Mouse (Mus musculus): ENCODE measurements at regions not wholly inside any gene's neighbourhood (a gene's known extent, or its start where the extent isn't known, plus 50 kb on each side); places are given as distances from the start of the nearest gene placed in this dataset.

DNA sequence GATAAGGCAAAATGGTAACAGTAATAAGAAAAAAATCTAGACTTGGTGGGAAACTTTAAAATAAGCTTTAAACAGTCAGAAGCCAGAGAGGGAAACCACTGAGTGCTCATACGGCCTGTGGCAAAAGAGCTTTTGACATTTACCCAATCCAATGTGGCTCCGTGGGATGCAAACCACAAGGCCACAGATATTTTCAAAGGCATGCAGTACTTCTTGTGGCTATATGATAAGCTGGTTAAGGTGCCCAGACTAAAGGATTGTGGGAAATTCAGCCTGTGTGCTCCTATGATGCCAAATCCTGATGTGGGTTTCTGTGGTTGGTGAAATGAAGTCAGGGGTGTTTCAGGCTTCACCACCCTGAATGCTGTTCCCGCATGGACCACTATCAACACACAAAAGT is 355.8 kb downstream of the Sorl1 start:
- DNase-seq (ENCODE audit: inconsistent ontology term), result no peak

DNA sequence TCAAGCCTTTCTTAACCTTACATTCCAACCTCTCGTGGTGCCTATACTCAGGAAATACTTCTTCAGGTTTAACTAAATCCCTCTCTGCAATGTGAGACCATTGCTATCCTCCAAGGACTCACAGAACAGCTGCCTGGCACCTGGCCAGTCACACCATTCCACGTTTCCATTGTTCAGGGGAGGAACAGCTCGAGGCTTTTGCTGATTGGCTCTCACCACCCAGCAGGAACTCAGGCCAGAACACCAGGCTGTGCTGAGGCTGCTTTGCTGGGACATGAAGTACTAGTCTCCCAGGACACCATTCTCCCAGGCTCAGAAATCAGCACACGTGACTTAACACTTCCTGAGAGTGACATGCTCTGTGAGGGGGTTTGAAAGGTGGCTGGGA is 357.6 kb downstream of the Sorl1 start:
- no peak for DNase-seq (ENCODE audit: inconsistent ontology term)

DNA sequence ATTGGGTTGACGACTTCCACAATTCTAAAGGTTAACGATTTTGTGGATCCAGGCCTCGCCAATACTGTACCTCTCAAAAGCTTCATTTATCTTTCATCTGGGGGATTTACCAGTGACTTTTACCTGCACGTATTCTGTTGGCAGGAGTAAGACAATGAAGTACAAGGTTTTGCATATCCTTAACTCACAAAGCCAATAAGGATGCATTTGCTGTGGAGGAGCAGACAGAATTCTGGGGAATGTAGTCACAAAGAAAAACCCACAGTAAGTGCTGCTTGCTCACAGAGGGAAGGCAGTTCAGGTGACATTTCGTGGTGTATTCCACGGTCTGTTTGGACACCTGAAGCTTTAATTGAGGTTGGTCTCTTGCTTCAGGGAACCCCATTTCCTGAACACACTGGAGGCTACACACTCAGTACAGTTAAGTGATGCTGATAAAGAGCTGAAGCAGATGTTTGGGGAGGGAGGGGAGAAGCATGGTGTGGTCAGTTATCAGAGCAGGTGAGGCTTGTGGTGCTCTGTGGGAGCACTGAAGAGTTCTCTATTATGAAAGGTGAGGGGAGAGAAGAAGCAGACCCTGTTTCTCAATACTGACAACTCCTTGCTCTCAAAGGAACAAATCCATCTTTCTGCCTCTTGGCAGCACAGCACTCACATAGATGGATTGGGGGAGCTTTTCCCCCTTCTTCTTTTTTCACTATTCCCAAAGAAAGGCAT is 358.1 kb downstream of the Sorl1 start:
- no peak for DNase-seq (ENCODE audit: inconsistent ontology term)

DNA sequence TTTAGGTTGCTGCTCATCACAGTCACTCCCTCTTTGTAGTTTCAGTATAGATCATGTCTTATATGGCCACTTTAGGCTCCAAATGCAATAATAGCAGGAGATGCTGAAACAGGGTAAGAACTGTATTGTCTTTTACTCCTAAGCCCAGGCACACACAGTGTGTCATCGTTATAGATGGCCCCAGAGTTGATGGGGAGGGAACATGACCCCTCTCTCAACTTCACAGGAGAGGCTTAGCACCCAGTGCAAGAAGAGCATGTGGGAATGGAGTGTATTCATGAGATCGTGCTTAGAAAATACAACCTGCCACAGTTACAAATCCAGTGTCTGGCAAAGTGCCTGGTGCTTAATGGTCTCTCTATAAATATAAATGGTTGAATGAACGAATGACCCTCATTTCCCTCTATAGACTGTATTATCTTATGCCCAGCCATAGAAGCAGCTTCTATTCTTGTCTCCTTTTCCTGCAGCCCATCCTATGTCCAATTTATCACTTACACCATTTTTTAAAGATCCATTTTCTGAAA is 363.0 kb downstream of the Sorl1 start:
- DNase-seq (ENCODE audit: inconsistent ontology term), result no peak

DNA sequence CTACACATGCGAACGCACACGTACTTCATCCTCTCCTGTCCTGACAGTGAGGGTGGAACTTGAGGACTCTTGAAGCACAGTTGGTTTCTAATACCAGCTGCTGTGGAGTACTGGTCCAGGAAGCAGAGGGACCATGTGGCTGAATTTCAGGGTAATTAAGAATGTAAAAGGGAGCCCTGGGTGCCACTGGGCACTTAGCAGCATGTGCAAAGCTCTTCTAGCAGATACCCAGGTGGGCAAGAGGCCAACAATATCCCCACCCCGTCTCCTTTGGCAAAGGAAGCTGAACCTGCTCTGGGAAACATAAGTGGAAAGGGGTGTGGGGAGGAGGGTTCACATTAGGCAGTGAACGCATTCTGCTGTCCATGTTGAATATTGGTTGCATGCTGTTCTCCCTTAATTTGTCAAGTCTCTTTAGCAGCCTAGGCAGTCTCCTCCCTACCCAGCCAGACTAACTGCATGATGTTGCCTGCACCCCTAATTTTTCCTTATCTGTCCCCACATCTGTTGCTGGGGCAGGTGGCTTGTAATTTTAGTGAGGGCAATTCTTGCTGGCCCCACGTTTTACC is 369.6 kb downstream of the Sorl1 start:
- no peak for DNase-seq (ENCODE audit: inconsistent ontology term)

DNA sequence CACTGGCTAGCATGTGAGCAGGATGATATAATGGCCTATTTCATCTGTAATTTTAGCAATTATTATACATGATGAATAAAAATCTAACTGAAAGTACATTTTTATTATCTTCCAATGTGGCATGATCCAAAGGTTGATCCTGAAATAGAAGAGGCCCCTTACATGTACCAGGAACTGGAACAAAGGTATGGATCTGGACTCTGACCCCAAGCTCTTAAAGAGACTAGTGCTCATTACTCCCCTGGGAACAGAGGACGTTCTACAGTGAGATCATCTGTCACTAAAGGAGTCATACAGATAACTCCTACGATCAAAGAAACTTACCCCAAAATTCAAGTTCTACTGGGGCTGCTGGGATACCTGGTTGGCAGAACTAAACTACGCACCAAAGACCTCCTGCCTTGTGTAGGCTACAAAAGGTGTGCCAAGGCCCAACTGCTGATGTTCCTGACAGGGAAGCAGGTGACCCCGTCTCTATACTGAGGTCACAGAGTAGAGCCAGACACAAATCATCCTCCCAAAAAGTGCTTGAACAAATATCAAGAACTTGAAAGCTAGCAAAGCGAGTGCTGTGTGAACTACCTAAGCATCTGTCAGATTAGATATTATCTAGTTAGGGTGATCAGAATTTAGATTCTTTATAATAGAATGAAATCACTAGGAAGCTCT is 378.0 kb downstream of the Sorl1 start:
- DNase-seq (ENCODE audit: inconsistent ontology term), result no peak

DNA sequence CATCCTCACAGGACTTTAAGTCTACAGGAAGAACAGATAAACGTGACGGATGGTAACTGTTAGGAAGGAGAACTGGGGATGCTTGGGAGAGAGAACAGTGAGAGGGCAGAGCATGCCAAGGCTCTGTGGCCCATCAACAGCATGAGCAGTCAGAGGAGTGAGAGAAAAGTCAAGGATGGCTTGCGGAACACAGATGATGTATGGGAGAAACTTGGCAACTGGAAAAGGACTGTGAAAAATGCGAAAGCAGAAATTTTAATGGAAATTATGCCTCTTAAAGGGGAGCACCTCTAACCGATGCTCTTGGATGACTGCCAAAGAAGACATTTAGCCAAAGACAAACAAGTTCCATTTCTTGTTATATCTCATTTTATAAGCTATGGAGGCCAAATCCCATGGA is 382.6 kb downstream of the Sorl1 start:
- DNase-seq (ENCODE audit: inconsistent ontology term), result no peak

DNA sequence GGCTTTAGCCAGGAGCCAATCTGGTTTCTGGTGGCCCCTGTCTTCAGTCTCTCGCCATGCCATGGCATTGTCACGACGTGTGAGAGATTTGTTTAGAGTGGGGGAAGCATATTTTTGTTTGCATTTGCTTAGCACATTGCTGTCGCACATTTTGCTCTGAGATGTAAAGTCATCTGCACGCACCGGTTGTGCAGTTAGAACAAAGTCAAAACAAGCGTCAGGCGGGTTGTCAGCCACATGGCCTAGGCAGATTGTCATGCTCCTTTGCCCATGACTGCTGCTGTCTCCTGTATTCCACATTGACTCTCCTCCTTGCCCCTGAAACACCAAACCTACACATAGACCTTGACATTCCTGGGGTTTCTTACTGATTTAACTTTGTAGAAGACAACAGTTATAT is 383.6 kb downstream of the Sorl1 start:
- no peak for DNase-seq (ENCODE audit: inconsistent ontology term)

DNA sequence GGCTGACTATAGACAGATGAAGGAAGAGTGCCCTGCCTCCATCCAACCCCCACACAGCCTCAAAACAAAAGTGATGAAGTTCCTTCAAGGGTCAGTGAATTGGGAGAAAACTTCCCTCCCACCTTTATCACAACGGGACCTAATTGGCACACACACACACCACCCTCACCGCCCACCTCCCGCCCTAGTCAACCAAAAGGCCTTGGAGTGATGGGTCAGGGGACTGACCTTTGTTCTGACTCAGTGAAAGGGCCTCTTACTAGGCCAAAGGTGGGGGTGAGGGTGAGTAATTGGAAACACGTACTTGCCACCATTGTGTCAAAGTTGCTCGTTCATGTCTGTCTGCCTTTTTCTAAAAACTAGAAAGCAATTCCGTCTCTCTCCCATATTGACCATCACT is 386.4 kb downstream of the Sorl1 start:
- DNase-seq (ENCODE audit: inconsistent ontology term), result no peak

DNA sequence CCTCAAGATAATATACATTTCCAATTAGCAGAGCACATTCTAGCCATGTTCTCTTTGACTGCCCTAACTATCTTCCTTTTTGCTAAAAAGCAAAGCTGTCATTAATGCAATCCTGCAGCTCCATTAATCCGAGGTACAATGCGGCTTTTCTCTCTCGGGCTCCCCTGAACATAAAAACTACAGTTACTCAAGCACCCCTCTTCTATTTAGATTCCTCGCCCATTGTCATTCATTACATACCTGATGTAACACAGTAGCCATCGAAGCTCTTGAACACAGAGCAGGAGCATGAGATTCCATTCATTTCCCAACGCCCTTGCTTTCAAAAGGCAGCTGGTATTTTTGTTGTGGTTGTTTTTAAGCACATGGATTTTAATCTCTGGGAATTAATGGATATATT is 387.2 kb downstream of the Sorl1 start:
- DNase-seq (ENCODE audit: inconsistent ontology term), result no peak

DNA sequence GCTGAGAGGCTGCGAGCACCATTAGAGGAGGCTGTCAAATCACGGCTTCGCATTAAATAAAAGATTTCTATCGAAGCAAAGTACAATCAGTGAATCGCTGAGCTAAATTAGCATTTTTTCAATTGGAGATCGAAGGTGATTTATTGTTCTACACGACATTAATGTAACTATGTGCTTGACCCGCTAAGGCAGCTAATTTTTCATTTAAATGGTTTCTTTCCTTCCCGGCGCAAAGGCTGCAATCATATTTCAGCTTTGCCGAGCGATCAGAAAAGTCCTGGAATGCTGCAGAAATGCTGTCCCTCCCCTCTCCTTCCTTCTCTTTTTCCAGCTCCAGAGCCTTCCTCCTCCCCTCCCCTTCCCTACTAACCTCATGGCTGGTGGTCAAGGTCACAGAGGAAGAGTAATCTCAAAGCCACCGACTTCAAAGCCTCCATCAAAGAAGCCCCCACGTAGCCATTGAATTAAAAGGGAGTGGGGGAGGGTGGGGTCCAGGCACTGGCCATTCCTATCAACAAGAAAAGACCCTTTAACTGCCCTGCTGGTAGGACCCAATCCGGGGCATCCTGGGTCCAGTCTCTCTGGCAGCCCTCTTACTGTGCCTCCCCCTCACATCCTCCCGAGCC is 387.8 kb downstream of the Sorl1 start:
- DNase-seq (ENCODE audit: inconsistent ontology term), result no peak

DNA sequence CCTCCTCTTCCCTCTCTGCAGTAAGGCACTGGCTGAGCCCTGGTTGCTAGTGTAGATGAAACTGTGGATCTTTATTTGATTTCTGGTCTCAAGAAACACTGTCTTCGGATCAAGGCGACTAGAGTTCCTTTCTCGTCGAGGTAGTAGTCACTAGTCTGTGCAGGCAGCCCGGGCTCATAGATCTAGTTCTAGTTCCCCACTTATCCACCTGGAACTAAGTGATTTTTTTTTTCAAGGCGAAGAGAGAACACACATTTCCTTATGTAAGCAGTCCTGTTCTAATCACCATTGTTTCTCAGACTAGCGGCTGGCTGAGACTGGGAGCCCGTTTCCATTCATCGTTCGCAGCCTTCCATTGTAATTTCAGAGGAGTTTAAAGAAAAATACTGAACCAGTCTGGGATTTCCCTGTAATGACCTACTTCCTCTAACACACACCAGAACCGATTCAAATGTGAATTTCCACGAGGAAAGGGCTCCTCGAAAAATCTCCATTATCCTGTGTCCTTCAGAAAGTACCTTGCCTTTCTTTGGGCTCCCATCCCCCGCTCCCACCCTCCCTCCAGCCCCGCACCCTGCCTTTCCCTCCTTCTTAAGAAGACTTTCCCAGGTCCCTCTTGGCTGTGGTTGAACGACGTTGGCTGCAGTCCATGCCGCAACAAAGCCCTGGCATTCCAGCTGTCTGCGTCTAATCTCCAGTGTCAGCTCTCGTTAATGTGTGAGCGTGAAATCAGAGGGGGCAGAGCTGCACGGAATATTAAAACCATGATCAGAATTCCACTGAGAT is 388.5 kb downstream of the Sorl1 start:
- peak; percentile 94 for DNase-seq (ENCODE audit: inconsistent ontology term)

DNA sequence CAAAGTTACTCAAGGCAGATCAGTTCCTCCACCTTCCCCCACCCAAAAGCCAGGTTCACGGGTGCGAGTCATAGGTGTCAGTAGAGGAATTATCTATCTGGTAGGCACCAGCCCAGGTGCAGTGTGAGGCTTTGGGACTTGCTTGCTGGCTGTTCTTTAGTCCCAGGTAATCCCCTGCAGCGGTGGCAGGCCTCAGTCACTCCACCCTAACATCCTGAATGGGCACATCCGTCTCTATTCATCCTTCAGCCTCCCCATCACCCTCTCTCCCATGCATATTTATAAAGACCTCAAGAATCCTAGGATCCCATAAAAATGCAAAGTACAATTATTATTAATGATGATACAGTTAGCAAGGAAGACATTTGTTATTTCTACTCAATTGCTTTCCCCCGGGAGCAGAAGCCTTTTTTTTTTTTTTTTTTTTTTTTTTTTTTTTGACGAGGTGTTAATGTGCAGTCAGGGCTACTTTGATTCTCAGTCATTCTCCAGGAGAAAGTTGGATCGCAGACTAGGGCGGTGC is 389.1 kb downstream of the Sorl1 start:
- DNase-seq (ENCODE audit: inconsistent ontology term), result no peak

DNA sequence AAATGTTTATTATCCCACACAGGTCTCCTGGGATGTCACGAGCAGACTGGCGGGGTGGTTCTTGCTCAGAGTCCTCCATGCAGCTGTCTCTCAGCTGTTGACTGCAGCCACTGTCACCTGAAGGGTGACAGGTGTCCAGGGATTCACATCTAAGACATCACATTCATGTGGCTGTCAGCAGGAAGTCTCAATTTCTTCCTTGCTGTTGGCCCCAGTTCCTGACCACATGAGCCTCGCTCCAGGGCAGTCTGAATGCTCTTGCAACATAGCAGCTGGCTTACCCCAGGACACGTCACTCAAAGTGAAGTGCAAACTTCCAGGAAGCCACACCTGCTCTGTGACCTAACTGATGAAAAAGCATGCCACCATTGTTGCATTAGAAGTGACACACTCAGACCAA is 402.5 kb downstream of the Sorl1 start:
- DNase-seq (ENCODE audit: inconsistent ontology term), result no peak

DNA sequence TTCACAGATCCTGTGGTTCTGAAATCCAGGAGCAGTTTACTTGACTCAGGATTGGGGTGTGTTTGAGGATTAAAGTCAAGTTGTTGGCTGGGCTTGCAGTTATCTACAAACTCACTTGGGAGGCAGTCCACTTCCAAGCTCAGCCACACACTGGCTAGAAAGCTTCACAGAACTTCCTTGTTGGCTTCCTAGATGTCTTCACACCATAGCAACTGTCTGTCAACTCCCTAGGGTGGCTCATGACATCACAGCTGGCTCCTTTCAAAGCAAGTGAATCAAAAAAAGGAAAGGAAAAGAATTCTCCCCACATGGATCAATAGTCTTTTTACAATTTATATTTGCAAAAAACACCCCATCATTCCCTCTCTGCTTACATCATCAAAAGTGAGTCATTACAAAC is 408.9 kb downstream of the Sorl1 start:
- DNase-seq (ENCODE audit: inconsistent ontology term), result no peak

DNA sequence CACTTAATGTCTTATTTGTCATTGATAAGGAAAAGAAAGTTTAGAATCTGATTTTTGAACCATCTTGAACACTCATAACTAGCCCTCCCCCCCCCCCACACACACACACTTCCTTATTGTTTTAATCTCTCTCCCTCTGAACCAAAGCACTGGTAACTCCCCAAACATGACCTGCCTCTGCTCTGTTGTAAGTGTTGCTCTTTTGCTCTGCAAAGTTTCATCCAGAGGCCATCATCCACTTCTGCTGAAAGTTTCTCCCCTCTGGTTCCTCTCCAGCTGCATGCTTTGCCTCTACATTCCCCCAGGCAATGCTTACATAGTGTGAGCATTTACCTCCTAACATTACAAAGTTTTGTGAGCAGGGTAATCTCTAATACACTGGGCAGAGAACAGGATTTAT is 418.1 kb downstream of the Sorl1 start:
- DNase-seq (ENCODE audit: inconsistent ontology term), result no peak

DNA sequence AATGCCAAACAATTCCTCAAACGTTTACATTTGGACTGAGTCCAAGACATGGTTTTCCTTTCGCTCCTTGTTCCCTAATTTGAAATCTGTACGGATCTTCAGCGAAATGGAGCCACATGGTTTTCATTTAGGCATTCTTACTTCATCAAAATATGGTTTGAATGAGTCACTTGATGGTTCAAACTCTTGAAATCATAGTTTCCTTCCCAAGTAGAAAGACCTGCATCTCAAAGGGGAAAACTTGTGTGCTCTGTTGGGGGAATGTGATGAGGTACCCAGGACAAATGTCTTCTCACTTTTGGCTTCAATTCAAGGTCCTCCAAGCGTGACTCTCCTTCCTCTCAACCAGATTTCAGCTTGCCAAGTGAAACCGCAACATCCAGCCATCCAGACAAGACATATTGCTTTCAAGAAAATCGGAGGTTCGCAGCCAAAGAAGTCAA is 418.6 kb downstream of the Sorl1 start:
- DNase-seq (ENCODE audit: inconsistent ontology term), result peak; percentile 55

DNA sequence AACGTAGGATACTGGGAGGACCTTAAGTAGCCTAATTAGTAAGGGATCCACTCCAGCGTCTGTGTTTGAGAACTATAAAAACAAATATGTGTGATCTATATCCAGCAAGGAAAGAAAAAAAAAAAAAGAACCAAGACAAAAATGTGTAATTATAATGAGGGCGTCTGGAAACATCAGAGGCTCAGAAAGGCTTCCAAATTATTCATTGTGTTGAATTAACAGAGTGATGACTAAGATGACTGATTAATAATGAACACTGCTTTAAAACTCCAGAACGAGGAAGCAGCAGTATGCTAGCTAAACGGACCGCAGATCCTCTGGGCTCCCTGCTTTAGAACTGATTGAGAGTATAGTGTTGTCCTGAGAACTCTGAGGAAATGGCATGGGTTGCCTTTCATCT is 421.0 kb downstream of the Sorl1 start:
- peak; percentile 92 for DNase-seq (ENCODE audit: inconsistent ontology term)

DNA sequence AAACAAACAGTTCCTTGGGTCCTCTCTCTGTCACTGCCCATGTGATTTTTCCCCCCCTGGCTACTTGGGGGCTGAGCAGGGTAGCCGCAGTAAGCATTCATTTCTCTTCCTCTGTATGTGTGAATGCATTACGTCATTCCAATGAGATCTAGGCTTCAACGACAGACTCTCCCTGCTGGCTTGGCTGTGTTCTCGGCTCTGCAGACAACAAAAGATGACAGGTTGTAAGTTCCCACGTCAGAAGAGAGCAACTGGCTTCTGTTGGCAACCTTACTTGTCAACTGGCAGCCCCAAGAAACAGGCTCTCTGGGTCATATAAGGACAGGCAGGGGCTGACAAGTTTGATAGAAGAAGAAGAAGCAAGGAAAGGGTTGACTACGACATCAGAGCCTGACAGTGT is 423.4 kb downstream of the Sorl1 start:
- peak; percentile 75 for DNase-seq (ENCODE audit: inconsistent ontology term)

DNA sequence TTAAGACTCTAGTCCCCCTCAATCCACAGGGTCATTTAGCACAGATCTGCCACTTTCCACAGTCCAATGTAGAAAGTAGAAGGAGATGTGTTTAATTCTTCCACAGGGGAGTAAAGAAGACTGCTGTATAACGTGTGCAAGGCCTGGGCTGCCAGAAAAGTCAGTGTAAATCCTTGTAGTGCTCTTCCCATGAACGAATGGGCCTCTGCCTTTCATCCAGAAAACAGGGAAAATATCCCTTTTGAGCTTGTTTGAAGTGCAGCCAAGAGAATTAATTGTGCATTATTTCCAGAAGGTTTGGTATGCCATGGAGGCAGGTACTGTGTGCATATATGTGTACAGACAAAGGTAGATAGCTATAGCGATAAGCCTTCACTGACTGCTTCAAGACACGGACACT is 425.1 kb downstream of the Sorl1 start:
- DNase-seq (ENCODE audit: inconsistent ontology term), result no peak

DNA sequence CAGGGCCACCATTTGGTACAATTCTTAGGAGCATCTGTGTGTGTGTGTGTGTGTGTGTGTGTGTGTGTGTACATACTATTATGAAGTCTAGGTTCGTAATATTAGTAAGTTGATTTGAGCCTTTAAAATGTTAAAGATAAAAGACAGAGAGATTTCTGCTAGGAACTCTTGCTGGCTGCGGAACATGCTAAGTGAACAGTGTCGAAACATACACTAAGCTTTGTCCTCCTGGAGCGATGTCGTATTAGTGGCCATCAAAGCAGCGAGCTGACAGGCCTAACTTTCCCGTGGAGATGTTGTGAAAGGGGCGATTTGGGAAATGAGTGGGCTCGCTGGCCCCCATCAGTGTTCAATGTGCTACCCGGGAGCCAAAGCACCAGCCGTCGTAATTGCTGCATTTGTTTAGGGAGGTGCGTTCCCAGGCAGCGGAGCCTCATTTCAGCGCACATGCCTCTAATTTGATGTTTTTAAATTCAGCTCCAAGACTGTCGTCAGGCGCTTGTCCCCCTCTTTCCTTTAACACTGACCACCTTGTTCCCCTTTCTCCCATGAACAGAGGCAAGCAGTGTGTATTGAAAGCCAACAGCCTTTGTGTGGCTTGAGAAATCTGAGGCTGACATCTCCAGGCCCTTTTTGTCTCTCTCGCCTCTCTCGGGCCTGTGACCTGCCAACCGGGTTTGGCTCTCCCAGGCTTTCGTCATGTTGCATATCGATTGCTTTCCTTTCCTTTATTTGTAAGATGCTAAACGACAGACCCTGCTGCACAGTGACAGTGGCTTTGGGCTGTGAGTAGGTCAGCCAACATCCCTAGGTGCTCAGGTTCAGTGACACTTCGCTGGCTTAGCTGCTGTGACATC is 426.3 kb downstream of the Sorl1 start:
- peak; percentile 36 for DNase-seq (ENCODE audit: inconsistent ontology term)

All from Muller cell, postnatal 12 days (primary cell).